Mouse (Mus musculus): ENCODE results near the gene Atg7.

DNA sequence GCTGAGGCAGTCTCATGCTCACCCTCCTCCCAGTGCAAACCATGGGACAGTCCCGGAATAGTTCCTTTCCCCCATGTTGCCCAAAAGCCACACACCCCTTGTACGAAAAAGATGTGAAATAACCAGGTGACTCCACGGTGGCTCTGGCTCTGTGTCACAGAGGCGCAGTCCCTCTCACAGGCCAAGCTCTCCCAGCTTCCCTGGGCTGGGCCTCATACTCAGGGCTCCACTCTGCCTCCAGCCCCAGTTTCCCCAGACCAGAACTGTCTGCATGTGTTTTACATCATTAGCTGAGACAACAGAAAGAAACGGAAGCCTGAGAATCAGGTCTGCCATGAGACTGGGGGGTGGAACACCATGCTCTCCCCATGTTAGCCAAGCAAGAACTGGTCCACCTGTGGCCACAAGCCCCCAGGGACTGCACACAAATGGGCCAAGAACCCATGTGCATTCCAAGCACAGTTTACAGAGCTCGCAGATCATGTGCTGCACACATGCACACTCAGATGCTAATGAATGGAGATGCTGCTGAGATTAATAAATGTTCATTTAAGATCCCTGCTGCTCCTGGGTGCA lies 226.7 kb downstream of the Atg7 start:
- TF ChIP-seq CTCF (IDR thresholded peaks at IDR 0.05; ENCODE audit: control insufficient read depth, insufficient read depth, insufficient read length): no peak
- TF ChIP-seq USF1 (IDR thresholded peaks at IDR 0.05; ENCODE audit: low read depth): no peak
- no peak for TF ChIP-seq MYOD1 (IDR thresholded peaks at IDR 0.05; ENCODE audit: control insufficient read depth, insufficient read length, low read depth)
- no peak for TF ChIP-seq MYOG (IDR thresholded peaks at IDR 0.05; ENCODE audit: control insufficient read depth, extremely low read depth, insufficient read length)

Measured in C2C12 (cell line).